Mouse (Mus musculus): Measurements from ENCODE around the gene Psmb3. TPM values are rescaled to one million over a fixed set of nuclear protein-coding genes. Genes with fewer than 3 reads are reported as not detected.
"Not testable (repeated sequence)": the region's sequence is repeated elsewhere in the genome, so short reads cannot be mapped to it uniquely, and the experiment has no call there.

Psmb3 gene
- polyA plus RNA-seq, 1 experiment from 2014 or later: 711 TPM

DNA sequence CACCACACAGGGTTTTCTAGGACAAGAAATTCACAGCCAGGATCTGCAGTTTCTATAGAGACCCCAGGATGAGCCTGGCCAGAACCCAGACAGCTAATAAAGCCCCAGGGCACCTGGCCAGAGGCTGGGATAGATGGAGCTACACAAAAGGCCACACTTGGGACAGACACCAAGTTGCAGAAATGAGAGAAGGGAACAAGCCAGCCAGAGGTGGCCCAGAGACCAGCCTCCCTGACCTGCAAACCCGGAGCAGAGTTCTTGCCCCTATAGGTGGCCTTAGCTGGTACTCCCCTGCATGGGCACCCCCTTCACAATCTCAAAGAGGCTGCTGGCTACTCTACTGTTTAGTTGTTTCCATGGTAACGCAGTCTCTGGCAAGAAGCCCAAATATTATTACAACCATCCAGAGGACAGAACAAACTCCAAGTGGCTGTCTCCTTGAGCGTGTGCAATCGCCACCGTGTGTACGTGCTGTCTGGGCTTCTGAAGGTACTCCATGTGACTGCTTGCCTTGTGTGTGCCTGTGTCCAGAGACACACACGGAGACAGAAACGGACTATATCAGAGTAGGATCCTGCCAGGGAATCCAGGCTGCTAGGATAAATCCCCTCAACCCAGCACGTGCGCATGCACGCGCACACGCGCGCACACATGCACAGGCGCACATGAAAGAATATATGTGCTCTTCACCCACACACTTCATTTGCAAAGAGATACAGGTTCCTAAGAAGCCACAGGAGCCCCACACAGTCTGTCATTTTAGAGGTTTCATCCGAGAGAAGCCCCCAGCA lies 8.1 kb upstream of the Psmb3 start:
- no peak for DNase-seq (ENCODE audit: low spot score)

DNA sequence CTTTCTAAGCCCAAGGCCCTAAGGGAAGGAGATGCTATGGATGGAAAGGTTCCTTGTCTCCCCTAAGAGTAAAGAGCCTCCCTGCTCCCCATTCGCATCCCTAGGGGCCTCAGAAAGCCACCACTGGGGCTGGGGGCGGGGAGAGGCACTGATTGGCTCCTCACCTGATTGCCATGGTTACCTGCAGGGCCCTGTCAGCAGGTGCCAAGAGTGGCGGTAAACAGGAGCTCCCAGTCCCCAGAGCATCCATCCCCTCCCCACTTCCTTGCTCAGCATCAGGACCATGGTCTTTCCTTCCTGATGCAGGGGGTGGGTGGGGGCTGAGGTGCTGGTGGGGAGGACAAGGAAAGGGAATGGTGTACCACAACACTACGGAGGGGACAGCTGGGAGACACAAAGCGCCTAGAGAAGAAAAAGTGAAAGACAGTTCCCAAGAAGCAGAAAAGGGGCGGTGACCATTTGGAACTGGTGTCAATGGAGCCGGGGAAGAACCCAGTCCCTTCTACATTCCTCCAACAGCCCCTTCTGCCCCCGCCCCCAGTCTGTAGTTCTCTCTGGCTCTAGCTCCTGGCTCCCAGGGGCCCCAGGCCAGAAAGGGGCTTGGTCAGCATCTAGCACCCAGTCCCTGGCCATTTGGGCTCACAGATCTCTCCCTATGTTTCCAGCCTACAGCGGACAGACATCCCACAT lies 7.3 kb upstream of the Psmb3 start:
- DNase-seq (ENCODE audit: low spot score): no peak

DNA sequence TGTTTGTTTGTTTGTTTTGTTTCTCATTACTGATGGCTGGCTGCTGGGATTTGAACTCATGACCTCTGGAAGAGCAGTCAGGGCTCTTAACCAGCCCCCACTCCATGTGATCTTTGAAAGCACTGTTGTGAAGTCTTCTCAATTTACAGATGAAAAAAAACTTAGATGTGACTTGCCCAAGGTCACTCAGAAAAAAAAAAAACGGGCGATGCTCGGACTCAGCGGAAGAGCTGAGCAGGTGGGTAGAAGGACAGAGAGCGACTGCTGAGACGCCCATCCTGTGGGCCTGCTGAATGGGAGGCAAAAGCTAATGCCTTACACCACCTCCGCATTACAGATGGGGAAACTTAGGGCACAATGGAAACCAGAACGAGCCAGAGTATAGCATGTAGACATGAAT lies 6.5 kb upstream of the Psmb3 start:
- DNase-seq (ENCODE audit: low spot score): no peak

GRCm38 (mm10) chr11:97697199-97697890 lies 5.9 kb upstream of the Psmb3 start:
- no peak for DNase-seq (ENCODE audit: low spot score)

DNA sequence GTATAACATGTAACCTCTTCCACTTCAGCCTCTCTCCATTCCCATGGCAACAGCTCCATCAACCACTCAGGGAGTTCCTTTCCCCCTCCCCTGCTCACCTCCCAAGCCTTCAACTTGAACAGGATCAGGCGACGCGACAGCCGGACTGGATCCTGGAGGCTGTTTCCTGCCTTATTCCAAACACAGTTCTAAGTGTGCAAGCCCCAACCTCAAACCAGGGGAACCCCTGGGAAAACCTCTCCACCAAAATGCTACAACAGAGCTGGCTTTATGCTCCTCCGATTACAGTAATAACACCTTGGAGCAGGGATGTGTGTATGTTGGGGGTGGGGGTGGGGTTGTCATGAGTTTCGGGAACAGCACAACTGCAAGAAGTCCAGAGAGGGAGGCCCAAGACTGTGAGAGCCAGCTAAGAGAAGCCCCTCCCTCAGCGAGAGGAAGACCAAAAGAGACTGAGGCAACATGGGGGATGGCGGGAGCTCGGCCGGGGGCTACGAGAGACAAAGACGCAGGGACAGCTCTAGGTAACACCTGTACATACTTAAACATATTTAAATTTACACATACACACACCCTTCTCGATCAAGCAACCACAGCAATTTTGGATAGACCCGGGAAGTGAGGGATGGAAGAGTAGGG lies 5.2 kb upstream of the Psmb3 start:
- DNase-seq (ENCODE audit: low spot score): no peak

GRCm38 (mm10) chr11:97698741-97699611 lies 4.2 kb upstream of the Psmb3 start:
- DNase-seq (ENCODE audit: low spot score): no peak

GRCm38 (mm10) chr11:97699626-97700002 lies 3.6 kb upstream of the Psmb3 start:
- DNase-seq (ENCODE audit: low spot score): peak; percentile 36

GRCm38 (mm10) chr11:97700003-97700745 lies 3.0 kb upstream of the Psmb3 start, which contains the start of gene Pcgf2:
TSS of gene Pcgf2 (minus strand) at chr11:97700497.
- peak; percentile 44 for DNase-seq (ENCODE audit: low spot score)

- peak; percentile 20 for DNase-seq (ENCODE audit: low spot score)
Observed at GRCm38 (mm10) chr11:97700746-97701580, 2.2 kb upstream of the Psmb3 start.

- no peak for DNase-seq (ENCODE audit: low spot score)
Observed at GRCm38 (mm10) chr11:97701581-97702392, 1.4 kb upstream of the Psmb3 start.

DNA sequence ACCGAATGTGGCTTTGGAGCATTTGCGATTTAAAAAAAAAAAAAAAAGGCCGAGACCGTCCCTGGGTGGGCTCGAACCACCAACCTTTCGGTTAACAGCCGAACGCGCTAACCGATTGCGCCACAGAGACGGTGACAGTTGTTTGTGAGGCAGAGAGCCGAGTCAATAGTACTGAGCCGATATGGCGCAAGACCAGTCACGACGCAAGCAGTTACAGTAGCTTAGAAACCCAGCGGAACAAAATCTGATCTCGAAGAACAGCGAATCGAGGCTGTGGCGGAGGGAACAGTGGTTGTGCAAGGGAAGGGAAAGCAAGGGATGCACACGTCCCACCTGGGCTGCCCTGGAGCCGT lies 830 bp upstream of the Psmb3 start:
- peak; percentile 91 for DNase-seq (ENCODE audit: low spot score)

- not testable (repeated sequence) for DNase-seq (ENCODE audit: low spot score)
Observed at GRCm38 (mm10) chr11:97710067-97710466, 6.9 kb downstream of the Psmb3 start.

GRCm38 (mm10) chr11:97711200-97711900 lies 8.2 kb downstream of the Psmb3 start:
- peak; percentile 46 for DNase-seq (ENCODE audit: low spot score)

DNA sequence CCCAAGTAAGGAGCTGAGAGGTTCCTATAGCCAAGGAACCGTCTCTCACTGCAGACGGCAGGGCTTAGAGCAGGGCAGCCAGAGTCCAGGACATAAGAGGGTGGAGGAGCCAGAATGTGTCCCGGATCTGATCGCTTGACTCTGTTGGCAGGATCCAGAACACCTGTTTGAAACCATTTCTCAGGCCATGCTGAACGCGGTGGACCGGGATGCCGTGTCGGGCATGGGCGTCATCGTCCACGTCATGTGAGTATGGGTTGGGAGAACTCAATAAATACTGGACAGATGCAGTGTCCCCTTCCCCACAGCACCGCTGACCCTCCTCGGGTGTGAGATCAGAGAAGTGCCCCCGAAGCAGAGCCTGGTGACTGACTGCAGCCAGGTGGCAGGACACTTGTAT lies 9.1 kb downstream of the Psmb3 start:
- DNase-seq (ENCODE audit: low spot score): no peak

DNA sequence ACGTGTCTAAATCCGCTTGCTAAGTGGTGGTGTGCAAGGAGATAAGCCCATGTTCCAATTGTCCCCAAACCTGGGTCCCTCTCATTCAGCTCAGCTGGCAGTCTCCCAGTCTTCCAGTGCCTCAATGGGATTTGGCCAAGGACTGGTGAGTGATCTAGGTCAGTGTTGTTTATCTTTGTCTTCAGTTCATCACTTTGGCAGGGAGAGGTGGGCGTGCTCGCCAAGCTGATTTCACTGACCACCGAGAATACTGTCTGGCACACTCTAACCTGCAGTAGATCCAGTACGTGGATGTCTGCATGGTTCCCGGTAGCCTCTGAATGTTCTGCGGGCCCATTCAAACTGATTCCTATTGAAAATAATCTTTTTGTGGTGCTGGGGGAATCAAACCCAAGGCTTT lies 10.7 kb downstream of the Psmb3 start:
- DNase-seq (ENCODE audit: low spot score): no peak

GRCm38 (mm10) chr11:97714356-97714755 lies 11.2 kb downstream of the Psmb3 start:
- no peak for DNase-seq (ENCODE audit: low spot score)
